Mouse (Mus musculus) spleen, adult 2 months (tissue): ENCODE data around the gene Serpina12.

Source experiments
- CTCF ChIP-seq: fragments of 200-500 bp; IDR thresholded peaks from 2 replicates; pipeline ENCODE4 v1.5.1; 2011; ENCODE audit warnings: mild to moderate bottlenecking, inconsistent platforms; ENCODE audit not compliant: insufficient read depth, insufficient read length, insufficient replicate concordance; ENCODE audit errors: extremely low read depth
- POLR2A ChIP-seq: fragments of 200-500 bp; IDR thresholded peaks from 2 replicates; pipeline ENCODE4 v1.6.1; 2011; ENCODE audit warnings: low read depth, low read length, inconsistent platforms

DNA sequence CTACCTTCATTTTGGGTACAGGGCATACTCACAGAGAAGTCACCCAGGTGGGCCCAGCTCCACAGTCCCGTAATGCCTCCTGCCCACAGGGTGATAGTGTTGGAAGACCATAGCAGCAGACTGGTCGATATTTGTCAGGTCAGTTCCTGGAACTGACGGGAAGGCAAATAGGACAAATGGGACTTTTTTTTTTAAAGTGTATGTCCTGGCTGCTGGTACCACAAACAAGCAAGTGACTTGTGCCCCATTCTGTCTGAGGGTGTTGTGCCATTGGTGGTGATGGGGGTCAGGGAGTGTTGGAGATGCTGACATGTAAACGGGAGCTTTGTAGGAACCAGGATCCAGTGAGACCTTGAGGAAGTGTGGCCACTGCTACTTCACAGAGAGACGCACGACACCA lies 54.4 kb downstream of the Serpina12 start, which contains the start of gene Serpina11:
- TF ChIP-seq CTCF (no peak), POLR2A (no peak)
